Mouse (Mus musculus) forebrain, embryonic 12.5 days (tissue): ENCODE data around the gene Lrrc3c. TPM values are rescaled to one million over a fixed set of nuclear protein-coding genes. Genes with fewer than 3 reads are reported as not detected.

Experiments
- ATAC-seq: fragments of 200-750 bp; cut with Nextera tagmentation; 2 replicates; pipeline ENCODE4 v1.8.0; 2017; ENCODE audit warnings: moderate TSS enrichment; ENCODE audit not compliant: low FRiP score
- H3K27ac ChIP-seq: fragments of 300-500 bp; sonication (generic); 2 replicates; pipeline ENCODE4 v1.5.1; 2016; ENCODE audit warnings: mild to moderate bottlenecking
- H3K27me3 ChIP-seq: fragments of 300-500 bp; sonication (generic); 2 replicates; pipeline ENCODE4 v1.6.1; 2016; ENCODE audit warnings: mild to moderate bottlenecking
- H3K36me3 ChIP-seq: fragments of 300-500 bp; sonication (generic); replicated peaks from 2 replicates; pipeline ENCODE4 v1.6.1; 2016; ENCODE audit warnings: mild to moderate bottlenecking
- H3K4me1 ChIP-seq: fragments of 300-500 bp; sonication (generic); 2 replicates; pipeline ENCODE4 v1.6.1; 2016
- H3K4me2 ChIP-seq: fragments of 300-500 bp; sonication (generic); 2 replicates; pipeline ENCODE4 v1.6.1; 2016; ENCODE audit warnings: mild to moderate bottlenecking, moderate library complexity
- H3K4me3 ChIP-seq: fragments of 300-500 bp; sonication (generic); replicated peaks from 2 replicates; pipeline ENCODE4 v1.5.1; 2016; ENCODE audit warnings: mild to moderate bottlenecking
- H3K9ac ChIP-seq: fragments of 300-500 bp; sonication (generic); 2 replicates; pipeline ENCODE4 v1.6.1; 2016; ENCODE audit warnings: mild to moderate bottlenecking
- H3K9me3 ChIP-seq: fragments of 300-500 bp; sonication (generic); 2 replicates; pipeline ENCODE4 v1.6.1; 2016
- WGBS: fragments of 180-500 bp; shearing (Covaris S2); methylation state at CpG from one replicate; pipeline ENCODE4 v1.1.7; 2016; 5-methylcytosine and 5-hydroxymethylcytosine counted together
- polyA plus RNA-seq: library from polyadenylated mRNA; unstranded; fragments of >200 nt; fragmentation: Nextera tagmentation; extraction: Ambion mirVana; gene quantifications from 2 replicates; pipeline ENCODE4 v1.2.1, GENCODE M21; 2016

The Lrrc3c gene
- not detected in 2 replicates for polyA plus RNA-seq

DNA sequence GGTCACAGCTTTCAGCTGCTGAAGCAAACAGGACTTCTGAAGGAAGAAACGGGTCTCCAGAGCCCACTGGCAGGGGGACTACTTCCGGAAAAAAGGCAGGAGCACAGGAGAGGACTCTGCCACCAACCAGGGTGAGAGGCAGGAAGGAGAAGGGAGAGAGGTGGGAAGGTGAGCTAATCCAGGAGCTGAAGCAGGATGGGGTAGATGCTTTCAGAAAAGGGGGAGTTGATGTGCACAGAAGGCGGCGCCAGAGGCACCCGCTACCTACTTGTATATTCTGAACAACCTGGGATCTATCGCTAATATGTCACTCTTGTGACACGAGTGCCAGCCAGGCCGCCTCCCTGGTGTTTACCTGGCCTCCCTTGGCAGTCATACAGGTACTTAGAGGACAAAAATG is at the start of gene Lrrc3c:
Lrrc3c (plus strand) TSS at position 301 of the 400 bp plus-strand sequence.
- H3K4me1 ChIP-seq, result peaks cover 8% of the 10 kb centered on the region
- no peaks in the 10 kb centered on the region for H3K36me3 ChIP-seq
- no peaks in the 10 kb centered on the region for H3K9me3 ChIP-seq
- 91% methylated on average over 8 of the region's 8 CpGs for WGBS
- H3K27me3 ChIP-seq, result peaks cover 34% of the 10 kb centered on the region
- H3K4me2 ChIP-seq, result no peak within 1 kb of the TSS
- ATAC-seq, result no peak
- no peak within 1 kb of the TSS for H3K4me3 ChIP-seq
- H3K9ac ChIP-seq, result peak within 1 kb of the TSS; percentile 25; the same call in 1 of the 2 replicates
- H3K27ac ChIP-seq, result no peak within 1 kb of the TSS

DNA sequence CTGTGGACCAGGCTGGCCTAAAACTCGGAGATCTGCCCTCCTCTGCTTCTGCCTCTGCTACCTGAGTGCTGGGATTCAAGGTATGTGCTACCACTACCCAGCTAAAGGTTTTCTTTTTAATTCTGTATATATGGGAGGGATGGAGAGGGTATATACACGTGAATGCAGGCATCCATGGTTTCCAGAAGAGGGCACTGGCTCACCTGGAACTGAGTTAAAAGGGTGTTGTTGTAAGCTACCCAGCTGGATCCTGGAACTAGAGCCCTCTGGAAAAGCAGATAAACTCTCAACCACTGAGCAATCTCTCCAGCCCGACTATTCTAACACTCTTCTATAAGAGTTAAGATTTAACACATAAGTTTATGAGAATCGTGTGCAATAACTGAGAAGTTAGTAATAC is 48.7 kb upstream of the Lrrc3c start:
- Histone ChIP-seq H3K4me2 (no peak overlapping the region), H3K9ac (no peak overlapping the region), H3K4me3 (no peak overlapping the region), H3K27me3 (peaks cover 57% of the 10 kb centered on the region), H3K27ac (no peak overlapping the region), H3K9me3 (0 out of 2 replicates have a peak, but pooled peaks cover 2% of the 10 kb centered on the region), H3K4me1 (peaks cover 16% of the 10 kb centered on the region), H3K36me3 (no peaks in the 10 kb centered on the region)
- WGBS, result 69% methylated on average over 4 of the region's 4 CpGs
- no peak for ATAC-seq

DNA sequence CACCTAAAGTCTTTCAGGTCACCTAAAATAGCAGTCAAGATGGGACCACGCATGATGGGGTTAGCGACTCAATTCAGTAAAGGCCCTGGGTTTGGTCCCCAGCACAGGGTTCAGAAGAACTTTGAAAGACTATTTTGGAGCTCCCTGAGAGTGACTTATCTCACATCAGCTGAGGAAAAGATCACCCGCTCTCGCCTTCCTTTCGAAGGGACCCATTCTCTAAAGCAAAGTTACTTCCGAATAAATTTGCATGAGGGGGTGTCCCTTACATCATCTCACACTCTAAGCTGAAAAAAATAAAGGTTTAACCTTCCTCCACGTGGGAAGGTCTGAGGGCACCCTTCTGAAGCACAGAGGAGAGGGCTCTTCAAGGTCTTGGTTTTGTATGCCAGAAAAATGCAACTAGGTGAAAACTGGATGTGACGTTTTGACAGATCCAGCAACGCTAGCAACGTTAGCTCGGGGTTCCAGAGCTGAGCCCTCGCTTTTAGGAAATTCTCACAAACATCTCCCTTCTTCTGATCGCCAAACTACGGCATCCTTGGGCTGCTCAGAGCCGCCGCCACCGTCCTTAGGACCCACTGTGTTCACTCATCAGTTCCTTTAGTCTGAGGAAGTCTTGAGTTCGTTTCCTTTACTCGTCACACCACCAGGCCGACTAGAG is 47.6 kb upstream of the Lrrc3c start:
- H3K27ac ChIP-seq, result no peak overlapping the region
- peak overlapping the region; percentile 66 for H3K4me2 ChIP-seq
- no peak overlapping the region for H3K9ac ChIP-seq
- peaks cover 54% of the 10 kb centered on the region for H3K27me3 ChIP-seq
- H3K4me3 ChIP-seq, result peak overlapping the region; percentile 72
- ATAC-seq, result no peak
- 21% methylated on average over 20 of the region's 20 CpGs for WGBS
- H3K36me3 ChIP-seq, result no peaks in the 10 kb centered on the region
- H3K9me3 ChIP-seq, result 0 out of 2 replicates have a peak, but pooled peaks cover 2% of the 10 kb centered on the region
- H3K4me1 ChIP-seq, result peaks cover 13% of the 10 kb centered on the region

DNA sequence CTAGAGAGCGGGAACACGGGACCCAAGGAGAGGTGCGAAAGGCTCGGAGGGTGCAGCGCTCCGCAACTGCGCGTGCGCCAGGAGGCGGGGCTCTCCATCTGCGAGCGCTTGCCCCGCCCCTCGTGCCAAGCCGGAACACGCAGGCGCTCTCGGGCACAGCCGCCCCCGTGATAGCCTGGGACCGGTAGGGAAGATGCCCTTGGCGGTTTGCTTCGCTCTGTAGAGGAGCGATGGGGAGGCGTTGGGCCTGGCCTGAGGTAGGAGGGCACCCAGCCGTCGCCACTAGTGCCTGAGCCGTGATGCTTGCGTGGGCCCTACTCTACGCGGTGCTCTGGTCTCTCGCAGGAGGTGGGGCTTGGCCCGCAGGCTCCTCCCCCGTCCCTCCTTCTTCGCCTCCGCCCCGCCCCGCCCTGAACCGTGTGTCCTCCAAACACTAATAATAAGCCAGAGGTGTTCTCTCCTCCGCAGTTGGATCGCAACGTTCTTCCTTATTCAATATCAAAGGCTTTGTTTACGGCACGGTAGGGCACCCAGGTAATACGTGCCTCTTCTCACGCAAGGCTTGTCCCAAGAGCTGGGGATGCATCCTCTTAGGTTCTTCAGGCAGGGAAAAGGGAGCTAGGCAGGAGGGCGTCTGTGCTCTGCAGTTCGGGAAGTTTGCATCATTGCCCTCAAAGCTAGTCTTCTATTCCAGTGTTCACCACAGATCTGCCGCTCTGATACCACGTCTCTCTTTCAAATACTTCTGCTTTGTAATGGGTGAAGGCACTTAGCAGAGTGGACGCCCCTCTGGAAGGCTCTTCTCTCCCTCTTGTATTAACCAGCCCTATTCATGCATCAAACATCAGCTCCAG is 46.9 kb upstream of the Lrrc3c start, which contains the start of gene Zpbp2:
Zpbp2 (plus strand) TSS at position 123 of the 854 bp plus-strand sequence.
- Histone ChIP-seq H3K9ac (peak within 1 kb of the TSS; percentile 63), H3K27me3 (peaks cover 46% of the 10 kb centered on the region), H3K4me1 (peaks cover 8% of the 10 kb centered on the region), H3K4me2 (peak within 1 kb of the TSS; percentile 66), H3K36me3 (no peaks in the 10 kb centered on the region), H3K27ac (peak within 1 kb of the TSS; percentile 74), H3K9me3 (0 out of 2 replicates have a peak, but pooled peaks cover 2% of the 10 kb centered on the region), H3K4me3 (peak within 1 kb of the TSS; percentile 72)
- ATAC-seq, result peak; percentile 97
- WGBS, result 1% methylated on average over 49 of the region's 51 CpGs

DNA sequence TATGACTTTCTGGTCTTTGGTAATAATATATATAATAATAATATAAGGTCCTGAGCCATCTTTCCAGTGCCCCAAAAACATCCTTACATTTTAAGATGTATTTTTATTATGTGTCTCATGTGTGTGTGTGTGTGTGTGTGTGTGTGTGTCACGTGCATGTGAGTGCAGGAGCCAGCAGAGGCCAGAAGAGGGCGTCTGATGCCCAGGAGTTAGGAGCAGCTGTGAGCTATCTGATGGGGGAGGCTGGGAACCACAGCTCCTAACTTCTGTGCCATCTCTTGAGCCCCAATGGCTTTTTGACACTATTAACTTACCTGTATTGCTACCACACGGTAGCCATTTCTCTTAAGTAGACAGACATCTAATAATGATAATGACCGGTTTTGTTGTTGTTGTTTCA is 44.1 kb upstream of the Lrrc3c start:
- Histone ChIP-seq H3K9me3 (0 out of 2 replicates have a peak, but pooled peaks cover 2% of the 10 kb centered on the region), H3K9ac (no peak overlapping the region), H3K4me2 (no peak overlapping the region), H3K36me3 (no peaks in the 10 kb centered on the region), H3K4me3 (no peak overlapping the region), H3K27me3 (peaks cover 24% of the 10 kb centered on the region), H3K27ac (no peak overlapping the region), H3K4me1 (peaks cover 8% of the 10 kb centered on the region)
- ATAC-seq, result no peak
- 86% methylated on average over 4 of the region's 4 CpGs for WGBS

DNA sequence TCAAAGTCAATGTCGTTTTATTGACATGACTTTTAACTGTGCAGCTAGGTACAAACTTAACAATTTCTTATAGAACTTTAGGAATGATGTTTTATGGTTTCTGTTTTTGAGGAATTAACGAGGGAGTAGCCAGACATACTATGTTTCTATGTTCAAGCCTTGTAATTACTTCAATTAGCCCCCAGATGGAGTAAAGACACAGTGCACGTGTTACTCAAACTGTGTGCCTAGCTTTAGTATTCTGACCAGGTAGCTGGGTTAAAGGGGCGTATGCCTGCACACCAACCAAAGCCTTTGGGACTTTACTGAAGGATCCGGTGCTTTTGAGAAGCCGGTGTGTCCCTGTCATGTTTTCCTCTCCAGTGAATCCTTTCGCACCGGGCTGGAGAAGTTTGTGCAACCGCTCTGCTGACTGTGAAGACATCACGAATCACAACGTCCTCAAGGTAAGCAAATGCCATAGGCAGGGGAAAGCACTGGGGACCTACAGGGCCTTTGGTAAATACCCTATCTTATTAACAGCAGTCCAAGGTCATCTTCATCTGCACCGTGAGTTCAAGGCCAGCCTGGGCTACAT is 42.9 kb upstream of the Lrrc3c start:
- H3K9me3 ChIP-seq, result 0 out of 2 replicates have a peak, but pooled peaks cover 2% of the 10 kb centered on the region
- peaks cover 11% of the 10 kb centered on the region for H3K27me3 ChIP-seq
- no peaks in the 10 kb centered on the region for H3K36me3 ChIP-seq
- ATAC-seq, result no peak
- H3K9ac ChIP-seq, result no peak overlapping the region
- H3K27ac ChIP-seq, result no peak overlapping the region
- peaks cover 8% of the 10 kb centered on the region for H3K4me1 ChIP-seq
- 67% methylated on average over 12 of the region's 12 CpGs for WGBS
- H3K4me2 ChIP-seq, result no peak overlapping the region
- no peak overlapping the region for H3K4me3 ChIP-seq

DNA sequence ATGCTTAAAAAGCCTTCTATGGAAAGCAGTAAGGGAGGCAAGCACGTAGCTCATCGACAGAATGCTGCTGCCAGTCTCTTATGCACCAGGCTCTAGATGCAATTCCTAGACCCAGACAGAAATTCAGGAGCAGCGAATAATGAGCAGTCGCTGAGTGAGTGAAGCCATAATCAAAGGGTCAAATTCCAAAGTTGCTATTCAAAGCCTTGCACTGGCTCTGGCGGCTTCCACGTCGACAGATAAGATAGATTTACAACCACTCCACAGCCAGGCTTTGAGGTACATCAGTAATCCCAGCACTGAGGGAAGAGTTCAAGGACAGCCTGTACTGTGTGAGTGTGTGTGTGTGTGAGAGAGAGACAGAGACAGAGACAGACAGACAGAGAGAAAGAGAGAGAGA is 37.1 kb upstream of the Lrrc3c start:
- H3K9me3 ChIP-seq, result no peaks in the 10 kb centered on the region
- H3K4me1 ChIP-seq, result no peaks in the 10 kb centered on the region; the same call in 1 of the 2 replicates
- WGBS, result 17% methylated on average over 7 of the region's 7 CpGs
- no peaks in the 10 kb centered on the region for H3K36me3 ChIP-seq
- H3K27ac ChIP-seq, result no peak overlapping the region
- no peak overlapping the region for H3K4me2 ChIP-seq
- H3K4me3 ChIP-seq, result no peak overlapping the region
- H3K27me3 ChIP-seq, result peaks cover 4% of the 10 kb centered on the region
- no peak overlapping the region for H3K9ac ChIP-seq
- no peak for ATAC-seq

DNA sequence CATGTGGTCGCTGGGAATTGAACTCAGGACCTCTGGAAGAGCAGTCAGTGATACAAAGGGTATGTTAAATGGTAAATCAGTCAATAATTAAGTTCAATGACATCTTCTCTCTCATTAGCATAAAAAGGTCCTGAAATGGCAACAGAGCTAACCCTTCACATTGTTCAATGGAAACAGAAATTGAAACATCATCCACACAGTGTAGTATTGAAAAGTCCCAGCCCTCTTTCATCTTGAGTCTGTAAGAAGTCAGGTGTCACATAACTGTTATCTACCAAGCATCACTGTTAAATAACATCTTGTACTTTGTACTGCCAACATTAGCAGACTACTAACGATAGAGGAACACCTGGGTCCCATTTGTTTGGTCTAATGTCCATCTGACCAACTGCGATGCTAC is 35.1 kb upstream of the Lrrc3c start:
- WGBS, result 85% methylated on average over 3 of the region's 3 CpGs
- Histone ChIP-seq H3K4me3 (no peak overlapping the region), H3K9ac (no peak overlapping the region), H3K4me2 (no peak overlapping the region), H3K9me3 (no peaks in the 10 kb centered on the region), H3K27me3 (peaks cover 3% of the 10 kb centered on the region), H3K27ac (no peak overlapping the region), H3K4me1 (no peaks in the 10 kb centered on the region; the same call in 1 of the 2 replicates), H3K36me3 (no peaks in the 10 kb centered on the region)
- ATAC-seq, result no peak

DNA sequence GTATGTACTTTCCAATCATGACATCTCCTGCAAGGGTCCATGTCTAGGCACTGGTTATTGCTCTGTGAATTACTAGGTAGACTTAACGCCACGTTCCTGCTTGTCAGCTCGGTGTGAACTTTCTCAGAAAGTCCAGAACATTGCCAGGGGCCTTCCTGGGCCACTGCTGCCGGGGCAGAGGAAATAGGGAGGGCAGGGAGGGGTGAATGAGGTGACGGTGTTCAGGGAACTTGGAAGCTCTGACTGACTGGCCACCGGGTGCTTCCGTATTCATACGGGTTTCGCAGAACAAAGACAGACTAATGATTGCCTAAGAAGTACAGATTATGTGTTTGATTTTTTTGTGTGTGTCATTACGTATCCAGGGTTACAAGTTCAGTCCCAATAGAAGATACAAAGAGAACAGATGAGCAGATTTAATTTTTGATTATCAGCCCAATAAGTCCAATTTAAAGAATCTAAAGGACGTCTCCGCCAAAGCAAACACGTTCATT is 34.1 kb upstream of the Lrrc3c start:
- Histone ChIP-seq H3K9me3 (no peaks in the 10 kb centered on the region), H3K27me3 (no peaks in the 10 kb centered on the region; the same call in 1 of the 2 replicates), H3K4me1 (no peaks in the 10 kb centered on the region; the same call in 1 of the 2 replicates), H3K4me2 (no peak overlapping the region), H3K36me3 (no peaks in the 10 kb centered on the region), H3K9ac (no peak overlapping the region), H3K27ac (no peak overlapping the region), H3K4me3 (no peak overlapping the region)
- no peak for ATAC-seq
- WGBS, result 65% methylated on average over 13 of the region's 13 CpGs

DNA sequence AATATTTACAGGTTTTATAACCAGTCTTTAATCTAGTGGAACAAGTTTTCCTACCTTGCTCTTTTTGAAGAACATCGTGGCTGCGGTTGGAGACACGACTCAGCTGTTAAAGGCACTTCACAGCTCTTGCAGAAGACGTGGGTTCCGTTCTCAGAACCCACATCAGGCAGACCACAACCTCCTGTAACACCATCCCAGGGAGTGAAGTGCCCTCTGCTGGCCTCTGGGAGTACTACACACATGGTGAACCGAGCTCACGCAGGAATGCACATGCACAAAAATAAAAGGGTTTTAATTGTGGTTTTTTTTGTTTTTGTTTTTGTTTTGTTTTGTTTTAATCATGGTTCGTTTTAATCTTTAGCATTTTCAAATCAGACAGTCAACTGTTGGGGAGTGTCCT is 29.8 kb upstream of the Lrrc3c start:
- Histone ChIP-seq H3K4me1 (no peaks in the 10 kb centered on the region), H3K9me3 (no peaks in the 10 kb centered on the region), H3K4me3 (no peak overlapping the region), H3K27ac (no peak overlapping the region), H3K4me2 (no peak overlapping the region), H3K9ac (no peak overlapping the region), H3K27me3 (no peaks in the 10 kb centered on the region), H3K36me3 (no peaks in the 10 kb centered on the region)
- no peak for ATAC-seq
- WGBS, result 89% methylated on average over 8 of the region's 8 CpGs

DNA sequence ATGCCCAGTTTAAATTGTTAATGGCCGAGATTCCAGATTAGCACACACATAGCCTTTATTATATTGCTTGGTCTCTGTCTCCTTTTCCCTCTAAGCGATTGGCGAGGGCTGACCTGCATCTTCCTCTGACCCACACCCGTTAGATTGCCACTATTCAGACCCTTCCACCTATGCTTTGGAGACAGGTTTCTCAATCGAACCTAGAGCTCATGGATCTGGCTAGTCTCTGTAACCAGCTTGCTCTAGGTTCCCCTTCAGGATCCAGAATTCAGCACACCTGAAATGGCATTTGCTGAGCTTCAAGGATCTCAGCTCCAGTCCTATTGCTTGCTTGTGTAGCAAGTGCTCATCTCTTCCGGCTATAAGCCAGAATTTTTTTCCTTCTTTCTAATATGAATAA is 28.6 kb upstream of the Lrrc3c start:
- H3K4me3 ChIP-seq, result no peak overlapping the region
- no peak for ATAC-seq
- 79% methylated on average over 6 of the region's 6 CpGs for WGBS

DNA sequence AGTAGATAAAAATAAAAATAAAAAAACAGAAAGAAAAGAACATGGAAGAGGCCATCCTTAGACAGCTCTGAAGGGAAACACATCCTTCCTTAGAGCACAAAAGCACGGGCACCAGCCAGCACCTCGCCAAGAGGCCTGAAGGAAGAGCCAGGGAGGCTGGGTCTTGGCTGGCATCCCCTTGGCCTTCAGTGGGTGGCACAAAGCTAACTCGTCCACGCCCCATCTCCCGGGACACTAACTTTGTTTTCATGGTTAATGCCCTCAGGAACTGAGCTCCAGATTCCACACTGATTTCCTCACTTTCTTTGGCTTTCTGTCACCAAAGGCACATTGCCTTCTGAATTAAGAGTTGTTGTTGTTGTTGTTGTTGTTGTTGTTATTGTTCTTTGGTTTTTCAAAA is 20.3 kb upstream of the Lrrc3c start:
- Histone ChIP-seq H3K9me3 (no peaks in the 10 kb centered on the region), H3K4me1 (no peaks in the 10 kb centered on the region), H3K27me3 (no peaks in the 10 kb centered on the region), H3K4me2 (no peak overlapping the region), H3K36me3 (peaks cover 25% of the 10 kb centered on the region), H3K9ac (no peak overlapping the region), H3K27ac (no peak overlapping the region), H3K4me3 (no peak overlapping the region)
- WGBS, result 86% methylated on average over 5 of the region's 5 CpGs
- no peak for ATAC-seq

More for the DNA sequence above, 28.6 kb upstream of the Lrrc3c start:
- Histone ChIP-seq H3K9me3 (no peaks in the 10 kb centered on the region), H3K4me2 (no peak overlapping the region), H3K27ac (no peak overlapping the region), H3K27me3 (no peaks in the 10 kb centered on the region), H3K36me3 (no peaks in the 10 kb centered on the region), H3K9ac (no peak overlapping the region), H3K4me1 (no peaks in the 10 kb centered on the region)
